Mouse (Mus musculus): ENCODE data around the gene Gm21954.

DNA sequence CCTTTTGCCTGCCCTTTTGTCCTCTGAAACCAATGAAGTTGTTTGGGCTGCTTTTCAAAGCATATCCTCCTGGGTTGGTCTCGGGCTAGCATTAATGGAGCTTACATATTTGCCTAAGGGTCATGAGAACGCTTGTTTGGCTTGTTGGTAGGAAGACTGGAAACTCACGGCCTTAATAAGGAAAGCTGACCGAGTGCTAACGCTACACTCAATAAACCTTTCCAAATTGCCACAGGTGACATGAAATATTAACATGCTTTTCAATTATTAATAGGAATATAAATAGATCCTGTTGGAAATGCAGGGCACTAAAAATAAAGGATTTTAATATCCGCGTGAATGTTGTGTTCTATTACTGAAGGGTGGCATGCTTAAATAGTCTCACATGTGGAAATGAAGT, 27.3 kb upstream of the Gm21954 start:
- TF ChIP-seq CTCF (IDR thresholded peaks at IDR 0.05; ENCODE audit: borderline replicate concordance, insufficient read depth, low read length) = no peak
- TF ChIP-seq POLR2A (IDR thresholded peaks at IDR 0.05; ENCODE audit: low read depth, low read length) = no peak
